Mouse (Mus musculus): ENCODE measurements at regions not wholly inside any gene's neighbourhood (a gene's known extent, or its start where the extent isn't known, plus 50 kb on each side); places are given as distances from the start of the nearest gene placed in this dataset.

GRCm38 (mm10) chr13:26024696-26025095 lies 745.3 kb downstream of the Hdgfl1 start:
- DNase-seq = no peak

GRCm38 (mm10) chr13:26020491-26020890 lies 749.5 kb downstream of the Hdgfl1 start:
- no peak for DNase-seq

- no peak for DNase-seq
Measured at GRCm38 (mm10) chr13:26009131-26009530, 738.8 kb upstream of the Nrsn1 start.

- DNase-seq = no peak
Measured at GRCm38 (mm10) chr13:26004768-26005560, 734.7 kb upstream of the Nrsn1 start.

GRCm38 (mm10) chr13:25993526-25993925 lies 723.2 kb upstream of the Nrsn1 start:
- peak; percentile 2 for DNase-seq

GRCm38 (mm10) chr13:25989067-25989756 lies 718.9 kb upstream of the Nrsn1 start:
- no peak for DNase-seq

GRCm38 (mm10) chr13:25984535-25984934 lies 714.2 kb upstream of the Nrsn1 start:
- DNase-seq = no peak

GRCm38 (mm10) chr13:25983659-25984058 lies 713.4 kb upstream of the Nrsn1 start:
- DNase-seq = no peak

GRCm38 (mm10) chr13:25978648-25979047 lies 708.3 kb upstream of the Nrsn1 start:
- no peak for DNase-seq

GRCm38 (mm10) chr13:25958592-25958991 lies 688.3 kb upstream of the Nrsn1 start:
- no peak for DNase-seq

- no peak for DNase-seq
Measured at GRCm38 (mm10) chr13:25958153-25958466, 687.8 kb upstream of the Nrsn1 start.

- no peak for DNase-seq
Measured at GRCm38 (mm10) chr13:25957451-25958152, 687.3 kb upstream of the Nrsn1 start.

GRCm38 (mm10) chr13:25937631-25938030 lies 667.3 kb upstream of the Nrsn1 start:
- DNase-seq = no peak

- no peak for DNase-seq
Measured at GRCm38 (mm10) chr13:25933783-25934182, 663.5 kb upstream of the Nrsn1 start.

GRCm38 (mm10) chr13:25933246-25933645 lies 662.9 kb upstream of the Nrsn1 start:
- DNase-seq = no peak

GRCm38 (mm10) chr13:25932810-25933209 lies 662.5 kb upstream of the Nrsn1 start:
- peak; percentile 7 for DNase-seq

- no peak for DNase-seq
Measured at GRCm38 (mm10) chr13:25932365-25932764, 662.1 kb upstream of the Nrsn1 start.

- no peak for DNase-seq
Measured at GRCm38 (mm10) chr13:25925685-25926084, 655.4 kb upstream of the Nrsn1 start.

- DNase-seq = no peak
Measured at GRCm38 (mm10) chr13:25899871-25900270, 629.6 kb upstream of the Nrsn1 start.

GRCm38 (mm10) chr13:25893150-25893549 lies 622.8 kb upstream of the Nrsn1 start:
- DNase-seq = no peak

GRCm38 (mm10) chr13:25882818-25883217 lies 612.5 kb upstream of the Nrsn1 start:
- DNase-seq = no peak

GRCm38 (mm10) chr13:25868923-25869322 lies 598.6 kb upstream of the Nrsn1 start:
- no peak for DNase-seq

GRCm38 (mm10) chr13:25858207-25858606 lies 587.9 kb upstream of the Nrsn1 start:
- DNase-seq = no peak

GRCm38 (mm10) chr13:25857569-25857968 lies 587.3 kb upstream of the Nrsn1 start:
- no peak for DNase-seq

Measured in kidney, adult 11 months (tissue).